Mouse (Mus musculus) embryonic facial prominence, embryonic 15.5 days (tissue): Measurements from ENCODE around the gene Cdh10. TPM values are rescaled to one million over a fixed set of nuclear protein-coding genes. Genes with fewer than 3 reads are reported as not detected.

Source experiments
- ATAC-seq: fragments of 200-750 bp; cut with Nextera tagmentation; 2 replicates; pipeline ENCODE4 v1.8.0; 2017; ENCODE audit warnings: low read depth, moderate TSS enrichment; ENCODE audit not compliant: insufficient number of reproducible peaks, low FRiP score, low TSS enrichment
- H3K27ac ChIP-seq: fragments of 300-500 bp; sonication (generic); replicated peaks from 2 replicates; pipeline ENCODE4 v1.5.1; 2015; ENCODE audit warnings: mild to moderate bottlenecking, inconsistent platforms
- H3K27me3 ChIP-seq: fragments of 300-500 bp; sonication (generic); 2 replicates; pipeline ENCODE4 v1.6.1; 2015; ENCODE audit warnings: inconsistent platforms
- H3K36me3 ChIP-seq: fragments of 300-500 bp; sonication (generic); 2 replicates; pipeline ENCODE4 v1.6.1; 2015; ENCODE audit warnings: mild to moderate bottlenecking, inconsistent platforms
- H3K4me1 ChIP-seq: fragments of 300-500 bp; sonication (generic); 2 replicates; pipeline ENCODE4 v1.6.1; 2015; ENCODE audit warnings: inconsistent platforms
- H3K4me2 ChIP-seq: fragments of 300-500 bp; sonication (generic); replicated peaks from 2 replicates; pipeline ENCODE4 v1.6.1; 2015; ENCODE audit warnings: mild to moderate bottlenecking, inconsistent platforms
- H3K4me3 ChIP-seq: fragments of 300-500 bp; sonication (generic); replicated peaks from 2 replicates; pipeline ENCODE4 v1.5.1; 2015; ENCODE audit warnings: mild to moderate bottlenecking, inconsistent platforms
- H3K9ac ChIP-seq: fragments of 300-500 bp; sonication (generic); 2 replicates; pipeline ENCODE4 v1.6.1; 2015; ENCODE audit warnings: inconsistent platforms
- H3K9me3 ChIP-seq: fragments of 300-500 bp; sonication (generic); replicated peaks from 2 replicates; pipeline ENCODE4 v1.6.1; 2016; ENCODE audit warnings: inconsistent platforms
- WGBS: fragments of 180-500 bp; shearing (Covaris S2); methylation state at CpG from one replicate; pipeline ENCODE4 v1.1.7; 2015; 5-methylcytosine and 5-hydroxymethylcytosine counted together
- polyA plus RNA-seq: library from polyadenylated mRNA; unstranded; fragments of >200 nt; fragmentation: Nextera tagmentation; extraction: Ambion mirVana; gene quantifications from 2 replicates; pipeline ENCODE4 v1.2.1, GENCODE M21; 2015

Cdh10 gene
- polyA plus RNA-seq, 1 experiment from 2014 or later, result 4.4 TPM

- Histone ChIP-seq H3K9ac (no peak overlapping the region), H3K27ac (no peak overlapping the region), H3K4me3 (no peak overlapping the region), H3K9me3 (no peaks in the 10 kb centered on the region), H3K4me2 (no peak overlapping the region), H3K36me3 (no peaks in the 10 kb centered on the region), H3K27me3 (no peaks in the 10 kb centered on the region), H3K4me1 (no peaks in the 10 kb centered on the region)
- no peak for ATAC-seq
- 82% methylated on average over 2 of the region's 2 CpGs for WGBS
These were observed 51.1 kb downstream of the Cdh10 start for GRCm38 (mm10) chr15:18869871-18870270.

GRCm38 (mm10) chr15:18881467-18881866 is 62.7 kb downstream of the Cdh10 start:
- H3K4me2 ChIP-seq, result no peak overlapping the region
- WGBS, result 56% methylated on average over 5 of the region's 5 CpGs
- H3K27me3 ChIP-seq, result no peaks in the 10 kb centered on the region
- H3K27ac ChIP-seq, result no peak overlapping the region
- H3K36me3 ChIP-seq, result no peaks in the 10 kb centered on the region
- no peak for ATAC-seq
- H3K9ac ChIP-seq, result no peak overlapping the region
- H3K4me1 ChIP-seq, result no peaks in the 10 kb centered on the region
- no peaks in the 10 kb centered on the region for H3K9me3 ChIP-seq
- no peak overlapping the region for H3K4me3 ChIP-seq

DNA sequence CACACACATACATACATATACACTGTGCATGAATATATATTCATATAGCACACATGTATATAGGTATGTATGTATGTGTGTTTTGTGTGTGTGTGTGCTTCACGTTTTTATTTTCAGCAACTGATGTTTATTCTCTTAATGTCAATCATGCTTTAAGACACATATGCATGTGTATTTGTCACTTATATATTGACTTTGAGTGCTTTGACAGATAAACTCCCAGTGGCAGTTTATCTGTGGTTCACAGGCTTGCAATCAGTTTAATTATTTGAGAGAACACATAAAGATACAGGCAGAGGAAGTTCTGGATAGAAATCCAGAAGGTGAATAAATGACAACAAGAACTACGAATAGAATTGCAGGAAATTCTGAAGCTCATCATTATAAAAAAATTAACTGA is 67.9 kb downstream of the Cdh10 start:
- H3K27me3 ChIP-seq, result no peaks in the 10 kb centered on the region
- no peak overlapping the region for H3K27ac ChIP-seq
- no peak for ATAC-seq
- H3K9ac ChIP-seq, result no peak overlapping the region
- H3K36me3 ChIP-seq, result no peaks in the 10 kb centered on the region
- H3K4me2 ChIP-seq, result no peak overlapping the region
- no peaks in the 10 kb centered on the region for H3K9me3 ChIP-seq
- no peak overlapping the region for H3K4me3 ChIP-seq
- 79% methylated on average over 2 of the region's 2 CpGs for WGBS
- no peaks in the 10 kb centered on the region for H3K4me1 ChIP-seq

DNA sequence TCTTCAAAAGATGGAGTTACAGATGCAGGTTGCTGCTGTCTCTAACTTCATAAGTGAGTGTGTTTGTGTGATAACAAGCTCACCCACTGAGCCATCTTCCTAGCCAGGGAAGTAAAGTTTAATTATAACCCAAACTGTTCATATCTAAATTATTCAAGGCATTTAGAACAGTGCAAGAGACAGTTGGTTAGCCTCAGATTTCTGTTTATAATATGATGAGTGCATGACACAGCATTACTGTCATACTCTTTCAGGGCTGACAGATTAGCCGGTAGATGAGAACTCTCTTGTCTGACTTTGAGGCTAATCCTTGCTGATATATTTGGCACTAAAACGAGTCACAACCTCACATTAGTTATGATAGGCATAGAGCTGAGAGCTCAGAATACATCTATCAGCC is 70.2 kb downstream of the Cdh10 start:
- Histone ChIP-seq H3K36me3 (no peaks in the 10 kb centered on the region), H3K27me3 (no peaks in the 10 kb centered on the region), H3K27ac (no peak overlapping the region), H3K4me2 (no peak overlapping the region), H3K9ac (no peak overlapping the region), H3K9me3 (no peaks in the 10 kb centered on the region), H3K4me3 (no peak overlapping the region), H3K4me1 (no peaks in the 10 kb centered on the region)
- ATAC-seq, result no peak
- WGBS, result 58% methylated on average over 2 of the region's 2 CpGs

DNA sequence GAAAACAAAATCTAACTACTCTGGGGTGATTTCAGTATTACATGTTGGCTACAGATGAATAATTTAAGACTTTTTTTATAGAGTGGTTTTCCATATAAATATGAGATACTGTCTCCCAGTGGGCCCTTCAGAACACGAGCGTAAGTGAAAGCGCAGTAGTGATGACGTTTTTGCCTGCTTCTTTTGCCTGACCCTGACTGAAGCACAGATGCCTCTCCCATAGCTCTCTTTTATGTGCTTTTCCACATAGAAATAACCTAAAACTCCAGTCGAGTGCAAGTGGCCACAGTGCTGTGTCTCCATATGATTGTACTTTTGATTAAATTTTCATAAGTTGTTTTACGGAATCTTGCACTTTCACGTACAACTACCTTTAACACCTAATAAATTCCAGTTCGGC is 71.6 kb downstream of the Cdh10 start:
- WGBS, result 90% methylated on average over 8 of the region's 8 CpGs
- Histone ChIP-seq H3K27me3 (no peaks in the 10 kb centered on the region), H3K9ac (no peak overlapping the region), H3K4me3 (no peak overlapping the region), H3K9me3 (no peaks in the 10 kb centered on the region), H3K4me1 (no peaks in the 10 kb centered on the region), H3K36me3 (no peaks in the 10 kb centered on the region), H3K4me2 (no peak overlapping the region), H3K27ac (no peak overlapping the region)
- ATAC-seq, result no peak

DNA sequence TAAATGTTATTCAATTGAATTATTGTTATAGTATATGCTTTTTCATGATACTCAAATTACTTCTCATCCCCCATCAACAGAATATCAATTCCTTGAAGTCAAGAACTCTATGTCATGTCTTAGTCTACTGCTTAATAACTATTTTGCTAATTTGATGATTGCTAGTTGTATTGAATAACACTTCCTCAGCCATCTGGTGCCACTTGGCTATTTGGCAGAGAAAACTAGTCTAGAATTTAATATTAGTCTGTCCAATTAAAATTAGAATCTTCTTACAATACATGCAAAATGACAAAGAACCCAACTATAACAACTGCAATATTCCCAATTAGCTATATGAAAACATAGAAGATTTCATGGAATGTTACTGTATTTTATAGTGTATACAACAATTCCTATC is 82.0 kb downstream of the Cdh10 start:
- ATAC-seq, result no peak
- Histone ChIP-seq H3K4me1 (no peaks in the 10 kb centered on the region), H3K4me3 (no peak overlapping the region), H3K9me3 (no peaks in the 10 kb centered on the region), H3K27ac (no peak overlapping the region), H3K4me2 (no peak overlapping the region), H3K9ac (no peak overlapping the region), H3K36me3 (no peaks in the 10 kb centered on the region), H3K27me3 (no peaks in the 10 kb centered on the region)

DNA sequence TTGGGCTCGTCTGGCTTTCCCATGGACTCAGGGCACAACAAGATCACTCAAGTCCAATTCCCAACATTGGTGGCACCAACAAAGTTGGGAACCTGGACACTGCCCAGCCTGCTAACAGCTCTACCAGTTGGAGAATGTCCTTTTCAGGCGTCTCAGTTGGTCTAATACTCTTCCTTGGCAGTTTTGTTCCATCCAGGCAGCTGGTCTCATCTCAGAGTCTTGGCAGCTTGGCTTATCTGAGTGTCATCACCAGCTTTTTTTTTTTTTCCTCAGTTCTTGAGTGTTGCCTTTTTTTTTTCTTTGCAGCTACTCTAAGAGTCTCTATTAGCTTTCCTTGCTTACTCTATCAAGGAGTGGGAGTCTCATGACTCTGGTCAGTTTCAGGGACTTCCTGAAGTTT is 85.4 kb downstream of the Cdh10 start:
- WGBS, result 75% methylated on average over 2 of the region's 2 CpGs
- no peak overlapping the region for H3K4me2 ChIP-seq

GRCm38 (mm10) chr15:18910612-18911011 is 91.9 kb downstream of the Cdh10 start:
- H3K9ac ChIP-seq, result no peak overlapping the region

More for the DNA sequence above, 85.4 kb downstream of the Cdh10 start:
- no peak overlapping the region for H3K4me3 ChIP-seq
- H3K9me3 ChIP-seq, result no peaks in the 10 kb centered on the region
- no peak overlapping the region for H3K27ac ChIP-seq
- H3K36me3 ChIP-seq, result no peaks in the 10 kb centered on the region
- ATAC-seq, result no peak
- H3K27me3 ChIP-seq, result no peaks in the 10 kb centered on the region
- H3K4me1 ChIP-seq, result no peaks in the 10 kb centered on the region
- H3K9ac ChIP-seq, result no peak overlapping the region

GRCm38 (mm10) chr15:18925392-18926117 is 106.8 kb downstream of the Cdh10 start:
- Histone ChIP-seq H3K4me2 (no peak overlapping the region), H3K27me3 (no peaks in the 10 kb centered on the region), H3K36me3 (no peaks in the 10 kb centered on the region), H3K4me3 (no peak overlapping the region), H3K9me3 (no peaks in the 10 kb centered on the region), H3K4me1 (no peaks in the 10 kb centered on the region), H3K27ac (no peak overlapping the region), H3K9ac (no peak overlapping the region)
- WGBS, result 86% methylated on average over 1 of the region's 1 CpGs
- no peak for ATAC-seq

More at GRCm38 (mm10) chr15:18910612-18911011, 91.9 kb downstream of the Cdh10 start:
- no peak overlapping the region for H3K4me3 ChIP-seq
- 83% methylated on average over 4 of the region's 4 CpGs for WGBS
- H3K36me3 ChIP-seq, result no peaks in the 10 kb centered on the region
- no peaks in the 10 kb centered on the region for H3K4me1 ChIP-seq
- no peaks in the 10 kb centered on the region for H3K27me3 ChIP-seq
- H3K4me2 ChIP-seq, result no peak overlapping the region
- H3K9me3 ChIP-seq, result no peaks in the 10 kb centered on the region
- H3K27ac ChIP-seq, result no peak overlapping the region
- no peak for ATAC-seq

DNA sequence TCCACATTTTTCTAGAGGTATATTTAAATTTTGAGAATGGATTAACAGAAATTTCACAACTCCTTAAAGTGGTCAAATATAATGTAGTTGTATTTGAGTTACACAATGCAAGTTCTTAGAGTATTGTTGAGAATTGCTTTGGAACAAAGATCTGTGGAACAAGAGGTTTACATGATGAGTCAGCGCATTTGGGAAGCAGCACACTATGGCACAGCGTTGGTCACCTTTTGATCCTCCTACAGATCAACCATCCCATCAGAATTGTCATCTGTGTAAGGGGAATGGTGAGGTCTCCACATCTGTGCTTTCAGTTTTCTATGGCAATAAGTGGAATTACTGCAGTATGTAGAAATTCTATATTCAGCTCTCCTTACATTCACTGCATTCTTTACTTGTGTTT is 108.2 kb downstream of the Cdh10 start:
- 78% methylated on average over 2 of the region's 2 CpGs for WGBS
- ATAC-seq, result no peak

DNA sequence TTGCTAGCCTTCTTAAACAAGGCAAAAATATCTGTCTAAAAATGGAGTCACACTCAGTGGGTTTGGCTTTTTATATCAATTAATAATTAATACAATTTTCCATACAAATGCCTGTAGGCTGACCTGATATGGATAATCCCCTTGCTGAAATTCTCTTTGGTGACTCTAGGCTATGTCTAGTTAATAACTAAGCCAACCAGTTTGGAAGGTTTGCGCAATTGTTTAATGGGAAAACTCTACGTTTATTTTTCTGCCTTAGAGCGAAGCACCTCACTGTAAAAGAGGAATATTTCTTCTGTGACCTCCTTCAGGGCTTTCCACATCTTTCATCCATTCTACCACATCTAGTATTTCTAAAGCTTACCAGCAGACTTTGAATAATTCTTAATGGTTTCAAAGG is 133.5 kb downstream of the Cdh10 start:
- Histone ChIP-seq H3K4me3 (no peak overlapping the region), H3K4me1 (no peaks in the 10 kb centered on the region), H3K27me3 (no peaks in the 10 kb centered on the region), H3K27ac (no peak overlapping the region), H3K36me3 (no peaks in the 10 kb centered on the region), H3K9ac (no peak overlapping the region), H3K9me3 (no peaks in the 10 kb centered on the region), H3K4me2 (no peak overlapping the region)
- ATAC-seq, result no peak
- 92% methylated on average over 3 of the region's 3 CpGs for WGBS

More for the DNA sequence above, 108.2 kb downstream of the Cdh10 start:
- no peak overlapping the region for H3K4me3 ChIP-seq
- no peaks in the 10 kb centered on the region for H3K9me3 ChIP-seq
- H3K36me3 ChIP-seq, result no peaks in the 10 kb centered on the region
- no peak overlapping the region for H3K4me2 ChIP-seq
- no peak overlapping the region for H3K9ac ChIP-seq
- H3K27ac ChIP-seq, result no peak overlapping the region
- H3K4me1 ChIP-seq, result no peaks in the 10 kb centered on the region
- H3K27me3 ChIP-seq, result no peaks in the 10 kb centered on the region

GRCm38 (mm10) chr15:18975041-18975440 is 156.3 kb downstream of the Cdh10 start:
- no peaks in the 10 kb centered on the region for H3K9me3 ChIP-seq
- no peak for ATAC-seq
- no peaks in the 10 kb centered on the region for H3K4me1 ChIP-seq
- no peaks in the 10 kb centered on the region for H3K36me3 ChIP-seq
- 35% methylated on average over 5 of the region's 5 CpGs for WGBS
- H3K27ac ChIP-seq, result no peak overlapping the region
- H3K9ac ChIP-seq, result no peak overlapping the region
- no peaks in the 10 kb centered on the region for H3K27me3 ChIP-seq
- H3K4me2 ChIP-seq, result no peak overlapping the region
- no peak overlapping the region for H3K4me3 ChIP-seq
